Mouse (Mus musculus) ES-E14 (cell line): Measurements from ENCODE around the gene Rcan2.

Source experiments
- HCFC1 ChIP-seq: IDR thresholded peaks from 2 replicates; pipeline ENCODE4 v1.6.1; 2012; ENCODE audit warnings: low read length, inconsistent platforms, borderline replicate concordance; ENCODE audit not compliant: insufficient read depth
- ZC3H11A ChIP-seq: IDR thresholded peaks from 2 replicates; pipeline ENCODE4 v1.6.1; 2012; ENCODE audit warnings: low read depth, mild to moderate bottlenecking, inconsistent platforms, low read length, borderline replicate concordance
- ZNF384 ChIP-seq: IDR thresholded peaks from 2 replicates; pipeline ENCODE4 v1.6.1; 2012; ENCODE audit warnings: low read depth, low read length, inconsistent platforms

- no peak for TF ChIP-seq ZC3H11A
- TF ChIP-seq HCFC1, result no peak
- no peak for TF ChIP-seq ZNF384
Observed at GRCm38 (mm10) chr17:43934056-43934455, 132.9 kb downstream of the Rcan2 start.
